ENCODE assay signal across 7 mouse cellular contexts in the genomic region with DNA sequence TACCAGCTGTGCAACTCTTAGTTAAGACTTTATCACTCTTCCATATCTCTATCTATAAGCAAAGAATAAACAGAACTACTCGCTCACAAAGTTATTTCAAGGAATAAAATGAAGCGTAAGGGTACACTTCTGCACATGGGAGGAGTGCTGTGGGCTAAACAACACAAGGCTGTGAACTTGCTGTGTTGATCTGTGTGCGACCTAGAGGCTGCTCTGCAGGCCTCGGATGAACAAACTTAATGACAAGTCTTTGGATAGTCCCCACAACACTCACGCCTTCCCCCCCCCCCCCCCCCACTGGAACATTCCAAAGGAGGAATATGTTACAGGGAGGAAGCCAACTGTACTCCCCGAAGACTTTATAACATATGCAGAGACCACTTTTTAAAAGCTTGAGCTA. TPM values are rescaled to one million over a fixed set of nuclear protein-coding genes. Genes with fewer than 3 reads are reported as not detected.
DNase-seq lines count a peak whose midpoint lies in the region; ATAC-seq and TF ChIP-seq lines count a peak whose summit lies in the region.

A gene (plus strand): TSS at position 336 of the 400 bp plus-strand sequence.

- no peak for TF ChIP-seq EP300 in lung, postnatal 0 days (IDR thresholded peaks at IDR 0.05)

- no peak for TF ChIP-seq CTCF in lung, postnatal 0 days (IDR thresholded peaks at IDR 0.05)

- no peaks in the 10 kb centered on the region for H3K4me1 ChIP-seq in lung, postnatal 0 days (ENCODE audit: insufficient read depth, low read depth, low read length)
- no peaks in the 10 kb centered on the region for H3K4me1 ChIP-seq in forebrain, embryonic 11.5 days (replicated peaks; ENCODE audit: control insufficient read depth, insufficient read depth, low read length)
- H3K4me1 ChIP-seq in limb, embryonic 13.5 days: no peaks in the 10 kb centered on the region
- H3K4me1 ChIP-seq in stomach, embryonic 14.5 days (ENCODE audit: control insufficient read depth, insufficient read depth, low read length): no peaks in the 10 kb centered on the region

- no peak for DNase-seq in lung, postnatal 0 days (ENCODE audit: low spot score)
- no peak for DNase-seq in lung, adult 18-20 months
- no peak for DNase-seq in forebrain, embryonic 11.5 days (ENCODE audit: low spot score)
- DNase-seq in gastrocnemius, adult 8-10 months (ENCODE audit: low spot score in 2 of 2): no peak
- DNase-seq in cerebellum, adult 9-11 months: no peak

- peak within 1 kb of the TSS; percentile 94 for H3K27ac ChIP-seq in lung, postnatal 0 days (ENCODE audit: low read length)
- H3K27ac ChIP-seq in forebrain, embryonic 11.5 days (ENCODE audit: low read depth, low read length): peak within 1 kb of the TSS; percentile 77
- H3K27ac ChIP-seq in limb, embryonic 13.5 days: peak within 1 kb of the TSS; percentile 96
- peak within 1 kb of the TSS; percentile 98 for H3K27ac ChIP-seq in stomach, embryonic 14.5 days (ENCODE audit: low read length)

- H3K27me3 ChIP-seq in lung, postnatal 0 days (replicated peaks; ENCODE audit: insufficient read depth, low read length): no peaks in the 10 kb centered on the region
- H3K27me3 ChIP-seq in forebrain, embryonic 11.5 days (ENCODE audit: control insufficient read depth, insufficient read depth, low read length): no peaks in the 10 kb centered on the region
- H3K27me3 ChIP-seq in limb, embryonic 13.5 days: no peaks in the 10 kb centered on the region
- H3K27me3 ChIP-seq in stomach, embryonic 14.5 days (ENCODE audit: control insufficient read depth, insufficient read depth, low read length): no peaks in the 10 kb centered on the region

- ATAC-seq in lung, postnatal 0 days: no peak
- ATAC-seq in forebrain, embryonic 11.5 days (replicated peaks; ENCODE audit: low FRiP score): peak; percentile 44
- ATAC-seq in limb, embryonic 13.5 days (ENCODE audit: low FRiP score, low read depth): peak; percentile 37; the same call in 1 of the 2 replicates
- ATAC-seq in stomach, embryonic 14.5 days (ENCODE audit: insufficient number of reproducible peaks, insufficient read depth, low FRiP score, low read depth): no peak

- H3K36me3 ChIP-seq in lung, postnatal 0 days (ENCODE audit: insufficient read depth, low read length): no peaks in the 10 kb centered on the region
- no peaks in the 10 kb centered on the region for H3K36me3 ChIP-seq in forebrain, embryonic 11.5 days (ENCODE audit: control insufficient read depth, insufficient read depth, low read length)
- H3K36me3 ChIP-seq in limb, embryonic 13.5 days: 0 out of 2 replicates have a peak, but pooled peaks cover 4% of the 10 kb centered on the region
- H3K36me3 ChIP-seq in stomach, embryonic 14.5 days (ENCODE audit: control insufficient read depth, insufficient read depth, low read length): no peaks in the 10 kb centered on the region

- peak within 1 kb of the TSS; percentile 62 for H3K4me3 ChIP-seq in lung, postnatal 0 days (ENCODE audit: low read depth, low read length)
- H3K4me3 ChIP-seq in forebrain, embryonic 11.5 days (ENCODE audit: low read depth, low read length): peak within 1 kb of the TSS; percentile 62
- peak within 1 kb of the TSS; percentile 69 for H3K4me3 ChIP-seq in limb, embryonic 13.5 days
- peak within 1 kb of the TSS; percentile 74 for H3K4me3 ChIP-seq in stomach, embryonic 14.5 days (ENCODE audit: low read depth, low read length)

- peak within 1 kb of the TSS; percentile 61 for H3K4me2 ChIP-seq in lung, postnatal 0 days (replicated peaks; ENCODE audit: low read depth, low read length)
- peak within 1 kb of the TSS; percentile 85 for H3K4me2 ChIP-seq in forebrain, embryonic 11.5 days (ENCODE audit: low read depth, low read length, severe bottlenecking)
- H3K4me2 ChIP-seq in limb, embryonic 13.5 days (replicated peaks): peak within 1 kb of the TSS; percentile 70
- H3K4me2 ChIP-seq in stomach, embryonic 14.5 days (replicated peaks; ENCODE audit: low read depth, low read length): peak within 1 kb of the TSS; percentile 64

- WGBS in lung, postnatal 0 days: 68% methylated on average over 6 of the region's 6 CpGs
- WGBS in forebrain, embryonic 11.5 days: 82% methylated on average over 6 of the region's 6 CpGs
- WGBS in limb, embryonic 13.5 days: 84% methylated on average over 6 of the region's 6 CpGs
- WGBS in stomach, embryonic 14.5 days: 67% methylated on average over 6 of the region's 6 CpGs

- no peaks in the 10 kb centered on the region for H3K9me3 ChIP-seq in lung, postnatal 0 days (ENCODE audit: low read length)
- no peaks in the 10 kb centered on the region for H3K9me3 ChIP-seq in forebrain, embryonic 11.5 days (ENCODE audit: control insufficient read depth, low read length)
- H3K9me3 ChIP-seq in limb, embryonic 13.5 days: no peaks in the 10 kb centered on the region
- H3K9me3 ChIP-seq in stomach, embryonic 14.5 days (ENCODE audit: control insufficient read depth, low read depth, low read length): no peaks in the 10 kb centered on the region

- H3K9ac ChIP-seq in lung, postnatal 0 days (replicated peaks; ENCODE audit: low read depth): peak within 1 kb of the TSS; percentile 85
- H3K9ac ChIP-seq in forebrain, embryonic 11.5 days (ENCODE audit: low read length): peak within 1 kb of the TSS; percentile 95
- H3K9ac ChIP-seq in limb, embryonic 13.5 days: peak within 1 kb of the TSS; percentile 89
- H3K9ac ChIP-seq in stomach, embryonic 14.5 days (replicated peaks; ENCODE audit: low read depth, low read length): peak within 1 kb of the TSS; percentile 82

RNA-seq across cellular contexts. Expression of the gene that starts here (rescaled TPM):
- 0.12 and 0.20 TPM in 2 replicates for polyA plus RNA-seq in lung, postnatal 0 days (2015; fragmentation: Nextera tagmentation; extraction: Ambion mirVana)
- 0.23 TPM in 1 of 2 replicates, not detected in the other for polyA plus RNA-seq in forebrain, embryonic 11.5 days (2014; fragmentation: Nextera tagmentation; extraction: Ambion mirVana)
- 0.09 and 0.27 TPM in 2 replicates for polyA plus RNA-seq in limb, embryonic 13.5 days (2015; fragmentation: Nextera tagmentation; extraction: Ambion mirVana)
- polyA plus RNA-seq in stomach, embryonic 14.5 days (2014; fragmentation: Nextera tagmentation; extraction: Ambion mirVana): 0.11 and 0.30 TPM in 2 replicates
- total RNA-seq in gastrocnemius, adult 8-10 months (2022): under 1 TPM in 2 of 4 experiments, not detected in 2; 0.11 to 0.15 TPM

Comparison
In these comparisons a context has a peak if more than half of its experiments do, and no peak if none do; other contexts are left out.
1. Peak in ATAC-seq, H3K4me3 ChIP-seq, H3K27ac ChIP-seq, H3K9ac ChIP-seq and H3K4me2 ChIP-seq in forebrain, embryonic 11.5 days; RNA of the gene not detected or under 1 TPM.
2. Peak in ATAC-seq, H3K4me3 ChIP-seq, H3K27ac ChIP-seq, H3K9ac ChIP-seq and H3K4me2 ChIP-seq in limb, embryonic 13.5 days; RNA of the gene not detected or under 1 TPM.